Mouse (Mus musculus) lung, adult 2 months (tissue): Measurements from ENCODE around the gene Smyd3.

Experiments
- CTCF ChIP-seq: fragments of 200-500 bp; IDR thresholded peaks from 2 replicates; pipeline ENCODE4 v1.5.1; 2011; ENCODE audit warnings: mild to moderate bottlenecking, low read length, control low read depth; ENCODE audit not compliant: insufficient read depth
- POLR2A ChIP-seq: fragments of 200-500 bp; IDR thresholded peaks from 2 replicates; pipeline ENCODE4 v1.6.1; 2011; ENCODE audit warnings: low read depth, mild to moderate bottlenecking, control low read depth, low read length, borderline replicate concordance; ENCODE audit errors: extremely low read depth

GRCm38 (mm10) chr1:179261496-179261966 is 256.3 kb downstream of the Smyd3 start:
- TF ChIP-seq POLR2A (no peak), CTCF (no peak)
